Mouse (Mus musculus): Measurements from ENCODE around the gene Gfy. TPM values are rescaled to one million over a fixed set of nuclear protein-coding genes. Genes with fewer than 3 reads are reported as not detected.
A peak's percentile ranks its signal among the peaks of the same experiment; 100 is the strongest.

Gfy gene
- not detected for polyA plus RNA-seq (2017; shearing (Covaris generic))

- no peak for ATAC-seq
These were observed at the start of gene Gfy for GRCm38 (mm10) chr7:45179469-45179868. Gfy (minus strand) TSS chr7:45179569.

GRCm38 (mm10) chr7:45229046-45229445 lies 49.7 kb upstream of the Gfy start:
- no peak for ATAC-seq

GRCm38 (mm10) chr7:45228548-45228947 lies 49.2 kb upstream of the Gfy start:
- ATAC-seq, result no peak

GRCm38 (mm10) chr7:45226421-45226820 lies 47.1 kb upstream of the Gfy start:
- ATAC-seq, result no peak

- no peak for ATAC-seq
These were observed 45.5 kb upstream of the Gfy start for GRCm38 (mm10) chr7:45224826-45225225.

GRCm38 (mm10) chr7:45221680-45222079 lies 42.3 kb upstream of the Gfy start:
- ATAC-seq, result no peak

- ATAC-seq, result no peak
These were observed 37.2 kb upstream of the Gfy start for GRCm38 (mm10) chr7:45216442-45217183.

GRCm38 (mm10) chr7:45215673-45216441 lies 36.5 kb upstream of the Gfy start, which contains the start of gene Tead2:
Tead2 (plus strand) TSS chr7:45215753.
- no peak for ATAC-seq

GRCm38 (mm10) chr7:45213708-45214107 lies 34.3 kb upstream of the Gfy start:
- ATAC-seq, result no peak

GRCm38 (mm10) chr7:45212356-45212755 lies 33.0 kb upstream of the Gfy start:
- ATAC-seq, result no peak

- peak; percentile 57 for ATAC-seq
These were observed 32.5 kb upstream of the Gfy start, which contains the start of gene Dkkl1 for GRCm38 (mm10) chr7:45211851-45212251. Dkkl1 (minus strand) TSS chr7:45212147.

- no peak for ATAC-seq
These were observed 31.7 kb upstream of the Gfy start for GRCm38 (mm10) chr7:45211070-45211469.

- ATAC-seq, result no peak
These were observed 28.9 kb upstream of the Gfy start for GRCm38 (mm10) chr7:45208260-45208659.

- peak; percentile 97 for ATAC-seq
These were observed 25.2 kb upstream of the Gfy start, which contains the start of gene Ccdc155 for GRCm38 (mm10) chr7:45204380-45205143. Ccdc155 (minus strand) TSS chr7:45204892.

- ATAC-seq, result no peak
These were observed 23.3 kb upstream of the Gfy start for GRCm38 (mm10) chr7:45202654-45203053.

- no peak for ATAC-seq
These were observed 19.6 kb upstream of the Gfy start for GRCm38 (mm10) chr7:45198961-45199360.

- ATAC-seq, result no peak
These were observed 19.1 kb upstream of the Gfy start for GRCm38 (mm10) chr7:45198435-45198834.

- ATAC-seq, result no peak
These were observed 17.6 kb upstream of the Gfy start for GRCm38 (mm10) chr7:45196994-45197393.

GRCm38 (mm10) chr7:45196176-45196535 lies 16.8 kb upstream of the Gfy start:
- no peak for ATAC-seq

- ATAC-seq, result no peak
These were observed 16.2 kb upstream of the Gfy start for GRCm38 (mm10) chr7:45195341-45196175.

GRCm38 (mm10) chr7:45193871-45194785 lies 14.8 kb upstream of the Gfy start:
- ATAC-seq, result no peak

Data from CD4-positive, CD25-positive, alpha-beta regulatory T cell, adult 4 months (primary cell).